Mouse (Mus musculus) lung, postnatal 0 days (tissue): ENCODE results near the gene Sap30l. TPM values are rescaled to one million over a fixed set of nuclear protein-coding genes. Genes with fewer than 3 reads are reported as not detected.
"Not testable (repeated sequence)": the region's sequence is repeated elsewhere in the genome, so short reads cannot be mapped to it uniquely, and the experiment has no call there.

Source experiments
- ATAC-seq: fragments of 200-750 bp; cut with Nextera tagmentation; 2 replicates; pipeline ENCODE4 v1.8.0; 2017; ENCODE audit warnings: moderate library complexity
- DNase-seq: peaks from one replicate; pipeline ENCODE4 v3.0.0-alpha.2; 2016; ENCODE audit warnings: low spot score
- H3K27ac ChIP-seq: fragments of 300-500 bp; sonication (generic); 2 replicates; pipeline ENCODE4 v1.5.1; 2014; ENCODE audit warnings: antibody characterized with exemption, mild to moderate bottlenecking, low read length, mixed read lengths
- H3K27me3 ChIP-seq: fragments of 300-500 bp; sonication (generic); replicated peaks from 2 replicates; pipeline ENCODE4 v1.6.1; 2014; ENCODE audit warnings: low read length, mixed read lengths; ENCODE audit not compliant: insufficient read depth
- H3K36me3 ChIP-seq: fragments of 300-500 bp; sonication (generic); 2 replicates; pipeline ENCODE4 v1.6.1; 2014; ENCODE audit warnings: low read length, mixed read lengths; ENCODE audit not compliant: insufficient read depth
- H3K4me1 ChIP-seq: fragments of 300-500 bp; sonication (generic); 2 replicates; pipeline ENCODE4 v1.6.1; 2014; ENCODE audit warnings: antibody characterized with exemption, low read depth, low read length, mixed read lengths; ENCODE audit not compliant: insufficient read depth
- H3K4me2 ChIP-seq: fragments of 300-500 bp; sonication (generic); replicated peaks from 2 replicates; pipeline ENCODE4 v1.6.1; 2014; ENCODE audit warnings: low read depth, mild to moderate bottlenecking, low read length, moderate library complexity, mixed read lengths
- H3K4me3 ChIP-seq: fragments of 300-500 bp; sonication (generic); 2 replicates; pipeline ENCODE4 v1.5.1; 2014; ENCODE audit warnings: low read depth, low read length
- H3K9ac ChIP-seq: fragments of 300-500 bp; sonication (generic); replicated peaks from 2 replicates; pipeline ENCODE4 v1.6.1; 2014; ENCODE audit warnings: low read depth, mild to moderate bottlenecking
- H3K9me3 ChIP-seq: fragments of 300-500 bp; sonication (generic); 2 replicates; pipeline ENCODE4 v1.6.1; 2016; ENCODE audit warnings: low read length, mixed read lengths
- CTCF ChIP-seq: IDR thresholded peaks from 2 replicates; pipeline ENCODE4 v1.5.1; 2016; ENCODE audit warnings: antibody characterized with exemption, mild to moderate bottlenecking
- EP300 ChIP-seq: IDR thresholded peaks from 2 replicates; pipeline ENCODE4 v1.6.1; 2016; ENCODE audit warnings: antibody characterized with exemption, mild to moderate bottlenecking, control low read depth
- WGBS: fragments of 180-500 bp; shearing (Covaris S2); extraction: QIAGEN DNeasy Blood & Tissue Kit; methylation state at CpG from one replicate; pipeline ENCODE4 v1.1.7; 2014; 5-methylcytosine and 5-hydroxymethylcytosine counted together
- polyA plus RNA-seq: library from polyadenylated mRNA; unstranded; fragments of >200 nt; fragmentation: Nextera tagmentation; extraction: Ambion mirVana; gene quantifications from 2 replicates; pipeline ENCODE4 v1.2.1, GENCODE M21; 2015

Sap30l gene
- polyA plus RNA-seq, 1 experiment from 2014 or later: 16.7 TPM

- TF ChIP-seq EP300: no peak
- no peak for TF ChIP-seq CTCF
- H3K36me3 ChIP-seq: no peaks in the 10 kb centered on the region
- no peak for DNase-seq
These were observed 36.6 kb downstream of the Sap30l start for GRCm38 (mm10) chr11:57837861-57838680.

GRCm38 (mm10) chr11:57840986-57841385 lies 39.5 kb downstream of the Sap30l start:
- WGBS: 15% methylated on average over 10 of the region's 10 CpGs
- no peak for DNase-seq
- TF ChIP-seq EP300: no peak
- no peak for TF ChIP-seq CTCF

More at GRCm38 (mm10) chr11:57837861-57838680, 36.6 kb downstream of the Sap30l start:
- ATAC-seq: no peak
- no peak overlapping the region for H3K27ac ChIP-seq
- WGBS: 7% methylated on average over 22 of the region's 22 CpGs
- no peak overlapping the region for H3K4me2 ChIP-seq
- H3K27me3 ChIP-seq: peaks cover 85% of the 10 kb centered on the region
- no peak overlapping the region for H3K9ac ChIP-seq
- H3K4me1 ChIP-seq: no peaks in the 10 kb centered on the region
- no peaks in the 10 kb centered on the region for H3K9me3 ChIP-seq
- no peak overlapping the region for H3K4me3 ChIP-seq

GRCm38 (mm10) chr11:57841391-57841790 lies 40.0 kb downstream of the Sap30l start:
- Histone ChIP-seq H3K36me3 (no peaks in the 10 kb centered on the region), H3K27ac (no peak overlapping the region), H3K27me3 (peaks cover 56% of the 10 kb centered on the region), H3K9me3 (no peaks in the 10 kb centered on the region), H3K4me3 (no peak overlapping the region), H3K9ac (no peak overlapping the region), H3K4me1 (no peaks in the 10 kb centered on the region), H3K4me2 (no peak overlapping the region)
- TF ChIP-seq EP300 (no peak), CTCF (no peak)
- ATAC-seq (no peak), DNase-seq (no peak)
- 33% methylated on average over 7 of the region's 7 CpGs for WGBS

More at GRCm38 (mm10) chr11:57840986-57841385, 39.5 kb downstream of the Sap30l start:
- ATAC-seq: no peak
- Histone ChIP-seq H3K4me2 (no peak overlapping the region), H3K9ac (no peak overlapping the region), H3K36me3 (no peaks in the 10 kb centered on the region), H3K9me3 (no peaks in the 10 kb centered on the region), H3K4me3 (no peak overlapping the region), H3K27me3 (peaks cover 60% of the 10 kb centered on the region), H3K4me1 (no peaks in the 10 kb centered on the region), H3K27ac (no peak overlapping the region)

- not testable (repeated sequence) for H3K36me3 ChIP-seq, H3K9me3 ChIP-seq, H3K4me2 ChIP-seq, H3K27me3 ChIP-seq, H3K9ac ChIP-seq, DNase-seq, H3K27ac ChIP-seq, H3K4me1 ChIP-seq, ATAC-seq, H3K4me3 ChIP-seq
- WGBS: 75% methylated on average over 7 of the region's 9 CpGs
These were observed 45.3 kb downstream of the Sap30l start for GRCm38 (mm10) chr11:57846421-57847363.

DNA sequence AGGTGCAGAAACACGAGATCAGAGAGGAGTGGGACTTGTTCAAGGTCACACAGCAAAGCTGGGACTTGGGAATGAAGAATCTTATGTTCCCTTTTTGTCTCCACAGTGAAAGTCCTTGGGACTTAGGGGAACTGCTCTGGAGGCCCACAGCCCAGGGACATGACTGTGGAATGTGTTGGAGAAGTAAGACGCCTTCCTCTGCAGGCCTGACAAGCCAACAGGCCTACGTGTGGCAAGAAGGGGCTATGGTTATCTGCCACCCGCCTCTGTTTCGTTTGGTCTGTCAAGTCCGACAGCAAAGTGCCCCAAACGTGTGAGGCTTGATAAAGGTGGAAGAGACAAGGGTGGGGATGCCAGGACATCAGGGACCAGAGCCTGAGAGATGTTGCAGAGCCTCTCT lies 46.0 kb downstream of the Sap30l start:
- 44% methylated on average over 7 of the region's 7 CpGs for WGBS
- TF ChIP-seq CTCF: no peak
- TF ChIP-seq EP300: no peak
- no peak for ATAC-seq
- Histone ChIP-seq H3K4me2 (no peak overlapping the region), H3K4me3 (no peak overlapping the region), H3K9ac (no peak overlapping the region), H3K27ac (no peak overlapping the region), H3K36me3 (no peaks in the 10 kb centered on the region), H3K4me1 (no peaks in the 10 kb centered on the region), H3K9me3 (no peaks in the 10 kb centered on the region), H3K27me3 (peaks cover 6% of the 10 kb centered on the region; the same call in 1 of the 2 replicates)
- no peak for DNase-seq

DNA sequence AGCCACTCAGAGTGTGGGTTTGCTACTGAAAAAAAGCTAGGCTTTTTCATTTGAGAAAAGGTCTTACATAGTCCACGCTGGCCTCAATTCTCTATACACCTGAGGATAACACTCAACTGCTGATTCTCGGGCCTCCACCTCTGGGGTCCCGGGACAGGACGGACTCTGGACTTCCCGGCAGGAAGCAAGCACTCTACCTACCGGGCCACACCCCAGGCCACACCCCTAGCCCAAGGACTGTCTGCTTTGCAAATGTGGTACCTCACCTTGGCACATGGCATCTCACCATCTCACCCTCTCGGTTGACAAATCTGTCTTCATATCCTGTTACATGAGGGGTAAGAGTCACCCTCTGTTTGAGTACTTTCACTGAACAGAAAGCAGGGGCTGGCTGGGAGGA lies 48.9 kb downstream of the Sap30l start:
- Histone ChIP-seq H3K36me3 (no peaks in the 10 kb centered on the region), H3K9ac (no peak overlapping the region), H3K4me1 (no peaks in the 10 kb centered on the region), H3K27ac (no peak overlapping the region), H3K4me2 (no peak overlapping the region), H3K4me3 (no peak overlapping the region), H3K9me3 (no peaks in the 10 kb centered on the region), H3K27me3 (no peaks in the 10 kb centered on the region)
- ATAC-seq: no peak
- DNase-seq: no peak
- TF ChIP-seq EP300 (no peak), CTCF (no peak)
- WGBS: 30% methylated on average over 7 of the region's 7 CpGs
